11 mouse cellular contexts compared by ENCODE assay signal in the genomic region with DNA sequence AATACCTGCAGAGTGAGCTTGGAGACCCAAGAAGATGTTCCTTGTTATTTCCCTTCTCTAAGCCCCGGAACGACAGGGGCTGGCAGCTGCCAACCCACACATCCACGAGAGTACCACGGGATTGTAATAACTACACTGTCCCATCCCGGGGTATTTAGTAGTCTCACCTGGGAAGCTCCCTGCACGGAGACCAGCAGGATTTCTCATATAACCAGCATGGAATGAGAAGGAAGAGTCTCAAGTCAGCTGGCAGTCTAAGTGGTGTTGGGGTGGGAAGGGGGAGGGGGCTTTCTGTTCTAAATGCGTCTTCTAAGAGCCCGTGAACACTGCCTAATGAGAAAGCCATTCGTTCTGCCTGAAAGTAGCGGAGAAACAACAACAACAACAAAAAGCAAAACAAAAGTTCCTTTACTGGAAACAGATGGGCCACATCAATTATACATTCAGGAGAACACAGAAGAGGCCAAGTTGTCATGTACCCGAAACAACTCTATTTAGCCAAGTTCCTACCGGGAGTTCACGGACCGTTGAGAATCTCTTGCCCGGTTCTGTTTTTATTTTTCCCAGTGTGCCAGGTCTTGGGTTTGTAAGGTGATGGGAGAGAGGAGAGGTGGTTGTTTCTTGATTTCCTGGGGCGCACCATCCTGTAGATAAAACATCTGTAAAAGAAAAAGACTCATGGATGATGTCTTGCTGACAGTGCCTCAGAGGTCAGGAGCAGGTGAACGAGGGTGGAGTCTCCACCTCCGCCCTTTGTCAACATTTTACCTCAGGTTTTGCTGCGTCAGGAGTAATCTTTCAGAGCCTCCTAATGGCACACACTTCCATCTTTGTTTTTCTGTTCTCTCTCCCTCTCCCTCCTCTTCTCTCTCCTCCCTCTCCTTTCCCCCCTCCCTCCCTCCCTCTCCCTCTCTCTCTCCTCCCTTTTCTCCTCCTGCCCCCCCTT.
DNase-seq lines count a peak whose midpoint lies in the region; ATAC-seq and TF ChIP-seq lines count a peak whose summit lies in the region.
"Had no signal": no experiment of that assay in that cellular context is flagged by ENCODE, and none has a peak within 500 bp of the region (broad histone marks: within the 10 kb centered on the region; RNA-seq: fewer than 3 reads in every experiment).

No protein-coding gene starts in this region.

- peaks cover 45% of the 10 kb centered on the region for H3K4me1 ChIP-seq in heart, embryonic 13.5 days
- peaks cover 4% of the 10 kb centered on the region; the same call in 1 of the 2 replicates for H3K4me1 ChIP-seq in hindbrain, embryonic 14.5 days (replicated peaks; ENCODE audit: control insufficient read depth, insufficient read depth, low read length)

- no peaks in the 10 kb centered on the region for H3K36me3 ChIP-seq in heart, embryonic 13.5 days
- no peaks in the 10 kb centered on the region for H3K36me3 ChIP-seq in hindbrain, embryonic 14.5 days (replicated peaks; ENCODE audit: control insufficient read depth, insufficient read depth)

- no peak for TF ChIP-seq POLR2A in brain, embryonic 14.5 days (IDR thresholded peaks at IDR 0.05; ENCODE audit: borderline replicate concordance, extremely low read depth, insufficient read depth, insufficient read length, poor library complexity, severe bottlenecking)

- no peak for DNase-seq in heart, postnatal 4 days
- DNase-seq in brain, embryonic 14.5 days (ENCODE audit: low read depth) = peak; percentile 75
- no peak for DNase-seq in hindbrain, embryonic 14.5 days (ENCODE audit: low spot score)
- DNase-seq in kidney, postnatal 25 days = peak; percentile 48 to 65
- no peak for DNase-seq in embryo, embryonic 11 days
- no peak for DNase-seq in gastrocnemius, postnatal 4 days (ENCODE audit: low spot score in 2 of 2)
- DNase-seq: cerebellum, postnatal 25 days; thymus, adult 18-20 months had no signal

- ATAC-seq in heart, embryonic 13.5 days (ENCODE audit: extremely low read depth, insufficient number of reproducible peaks, low FRiP score, low TSS enrichment) = no peak
- ATAC-seq in hindbrain, embryonic 14.5 days (ENCODE audit: low FRiP score) = peak; percentile 54; the same call in 1 of the 2 replicates
- ATAC-seq in cerebellum, adult (ENCODE audit: insufficient number of reproducible peaks, low FRiP score, low TSS enrichment) = no peak

- H3K9ac ChIP-seq in heart, embryonic 13.5 days = no peak overlapping the region
- H3K9ac ChIP-seq in hindbrain, embryonic 14.5 days = no peak overlapping the region

- peak overlapping the region; percentile 85 for H3K27ac ChIP-seq in heart, embryonic 13.5 days (replicated peaks)
- no peak overlapping the region for H3K27ac ChIP-seq in hindbrain, embryonic 14.5 days

- H3K4me3 ChIP-seq in heart, embryonic 13.5 days = no peak overlapping the region
- no peak overlapping the region for H3K4me3 ChIP-seq in hindbrain, embryonic 14.5 days (replicated peaks; ENCODE audit: low read length)

- no peaks in the 10 kb centered on the region for H3K9me3 ChIP-seq in heart, embryonic 13.5 days
- H3K9me3 ChIP-seq in hindbrain, embryonic 14.5 days (ENCODE audit: control insufficient read depth, low read length) = no peaks in the 10 kb centered on the region

- H3K27me3 ChIP-seq in heart, embryonic 13.5 days (replicated peaks) = no peaks in the 10 kb centered on the region
- 0 out of 2 replicates have a peak, but pooled peaks cover 2% of the 10 kb centered on the region for H3K27me3 ChIP-seq in hindbrain, embryonic 14.5 days (ENCODE audit: control insufficient read depth, insufficient read depth, low read length)
- H3K27me3 ChIP-seq: CH12.LX had no signal

- peak overlapping the region; percentile 78; the same call in 1 of the 2 replicates for H3K4me2 ChIP-seq in heart, embryonic 13.5 days
- H3K4me2 ChIP-seq in hindbrain, embryonic 14.5 days (replicated peaks) = peak overlapping the region; percentile 19

- no peak for TF ChIP-seq CTCF in brain, embryonic 14.5 days (IDR thresholded peaks at IDR 0.05; ENCODE audit: borderline replicate concordance, extremely low read depth, insufficient read depth, insufficient read length)

- WGBS in heart, embryonic 13.5 days = 48% methylated on average over 19 of the region's 19 CpGs
- WGBS in hindbrain, embryonic 14.5 days = 37% methylated on average over 19 of the region's 19 CpGs

Comparison
In these comparisons a context has a peak if more than half of its experiments do, and no peak if none do; other contexts are left out.
1. DNase-seq: peak in brain, embryonic 14.5 days (single experiment) and kidney, postnatal 25 days (2 of 2); none in heart, postnatal 4 days (single experiment), hindbrain, embryonic 14.5 days (single experiment), embryo, embryonic 11 days (single experiment) and gastrocnemius, postnatal 4 days (0 of 2).